Mouse (Mus musculus): ENCODE results near the gene Prok2.

DNA sequence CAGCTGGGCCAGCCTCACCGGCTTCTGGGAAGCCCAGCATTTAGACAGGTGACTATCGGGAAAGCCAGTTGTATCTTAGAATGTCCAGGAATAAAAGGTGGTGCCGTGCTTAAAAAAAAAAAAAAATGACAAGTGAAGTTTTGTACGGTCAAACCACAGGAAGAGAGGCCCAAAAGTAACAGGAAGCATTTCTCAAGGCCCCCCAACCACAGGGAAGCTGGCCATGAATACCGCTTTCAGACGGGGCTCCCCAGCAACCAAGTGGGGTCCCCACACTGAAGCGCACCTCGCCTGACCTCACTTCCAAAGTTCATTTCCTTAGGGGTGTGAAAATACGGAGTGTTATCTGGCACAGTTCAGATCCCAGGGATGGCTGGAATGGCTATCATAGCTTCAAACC is 5.2 kb downstream of the Prok2 start:
- TF ChIP-seq CTCF (IDR thresholded peaks at IDR 0.05; ENCODE audit: insufficient read depth, low read depth, low read length) (no peak), POLR2A (IDR thresholded peaks at IDR 0.05; ENCODE audit: insufficient read depth, low read depth, low read length) (no peak)

All from olfactory bulb, adult 2 months (tissue).